Mouse (Mus musculus) olfactory bulb, adult 2 months (tissue): ENCODE measurements around the gene Efna4.

Source experiments
- CTCF ChIP-seq: fragments of 200-500 bp; IDR thresholded peaks from 2 replicates; pipeline ENCODE4 v1.5.1; 2012; ENCODE audit warnings: low read depth, mild to moderate bottlenecking, low read length, moderate library complexity; ENCODE audit not compliant: insufficient read depth
- POLR2A ChIP-seq: fragments of 200-500 bp; IDR thresholded peaks from 2 replicates; pipeline ENCODE4 v1.6.1; 2012; ENCODE audit warnings: mild to moderate bottlenecking, low read depth, low read length, moderate library complexity; ENCODE audit not compliant: insufficient read depth

GRCm38 (mm10) chr3:89359630-89360029 is 21.8 kb upstream of the Efna4 start:
- no peak for TF ChIP-seq CTCF
- no peak for TF ChIP-seq POLR2A
